Mouse (Mus musculus) lung, postnatal 25 days (tissue): ENCODE results near the gene Grhl3.
"Not testable (repeated sequence)": the region's sequence is repeated elsewhere in the genome, so short reads cannot be mapped to it uniquely, and the experiment has no call there.

Experiments used
- DNase-seq: peaks from one replicate; pipeline ENCODE4 v3.0.0; 2022; ENCODE audit warnings: low spot score

Gene Grhl3

GRCm38 (mm10) chr4:135573251-135573808 lies at the start of gene Grhl3:
Gene Grhl3 (minus strand): TSS chr4:135573630.
- peak; percentile 21 for DNase-seq

- no peak for DNase-seq
Measured at GRCm38 (mm10) chr4:135622290-135622689, 48.9 kb upstream of the Grhl3 start.

- no peak for DNase-seq
Measured at GRCm38 (mm10) chr4:135620461-135620860, 47.0 kb upstream of the Grhl3 start.

GRCm38 (mm10) chr4:135617783-135618470 lies 44.5 kb upstream of the Grhl3 start:
- DNase-seq = peak; percentile 23

- no peak for DNase-seq
Measured at GRCm38 (mm10) chr4:135617038-135617437, 43.6 kb upstream of the Grhl3 start.

GRCm38 (mm10) chr4:135615307-135615706 lies 41.9 kb upstream of the Grhl3 start:
- not testable (repeated sequence) for DNase-seq

- DNase-seq = no peak
Measured at GRCm38 (mm10) chr4:135609986-135610385, 36.6 kb upstream of the Grhl3 start.

GRCm38 (mm10) chr4:135607979-135608885 lies 34.8 kb upstream of the Grhl3 start:
- no peak for DNase-seq

GRCm38 (mm10) chr4:135606271-135606670 lies 32.8 kb upstream of the Grhl3 start:
- DNase-seq = no peak

- no peak for DNase-seq
Measured at GRCm38 (mm10) chr4:135601530-135601929, 28.1 kb upstream of the Grhl3 start.

GRCm38 (mm10) chr4:135599497-135600182 lies 26.2 kb upstream of the Grhl3 start:
- DNase-seq = no peak

- no peak for DNase-seq
Measured at GRCm38 (mm10) chr4:135598998-135599397, 25.6 kb upstream of the Grhl3 start.

GRCm38 (mm10) chr4:135597571-135597970 lies 24.1 kb upstream of the Grhl3 start:
- DNase-seq = no peak

- no peak for DNase-seq
Measured at GRCm38 (mm10) chr4:135595943-135596342, 22.5 kb upstream of the Grhl3 start.

GRCm38 (mm10) chr4:135591610-135592304 lies 18.3 kb upstream of the Grhl3 start:
- no peak for DNase-seq

GRCm38 (mm10) chr4:135591086-135591485 lies 17.7 kb upstream of the Grhl3 start:
- DNase-seq = no peak

GRCm38 (mm10) chr4:135584838-135585237 lies 11.4 kb upstream of the Grhl3 start:
- no peak for DNase-seq

GRCm38 (mm10) chr4:135581222-135581910 lies 7.9 kb upstream of the Grhl3 start:
- no peak for DNase-seq

GRCm38 (mm10) chr4:135579695-135580094 lies 6.3 kb upstream of the Grhl3 start:
- no peak for DNase-seq

GRCm38 (mm10) chr4:135578490-135578889 lies 5.1 kb upstream of the Grhl3 start:
- no peak for DNase-seq
